Mouse (Mus musculus): ENCODE measurements at regions not wholly inside any gene's neighbourhood (a gene's known extent, or its start where the extent isn't known, plus 50 kb on each side); places are given as distances from the start of the nearest gene placed in this dataset.

- 86% methylated on average over 1 of the region's 1 CpGs for WGBS
- DNase-seq (ENCODE audit: low spot score) = no peak
- H3K27ac ChIP-seq = no peak overlapping the region
- no peaks in the 10 kb centered on the region for H3K36me3 ChIP-seq
- H3K9me3 ChIP-seq (replicated peaks) = no peaks in the 10 kb centered on the region
- no peaks in the 10 kb centered on the region for H3K4me1 ChIP-seq
- H3K4me3 ChIP-seq = no peak overlapping the region
- no peaks in the 10 kb centered on the region for H3K27me3 ChIP-seq (ENCODE audit: low read depth, poor library complexity, severe bottlenecking)
These were observed 178.8 kb downstream of the Ifng start for GRCm38 (mm10) chr10:118619601-118620000.

- Histone ChIP-seq H3K4me3 (no peak overlapping the region), H3K4me1 (no peaks in the 10 kb centered on the region), H3K27ac (no peak overlapping the region), H3K27me3 (ENCODE audit: low read depth, poor library complexity, severe bottlenecking) (no peaks in the 10 kb centered on the region), H3K36me3 (no peaks in the 10 kb centered on the region), H3K9me3 (replicated peaks) (no peaks in the 10 kb centered on the region)
- no peak for DNase-seq (ENCODE audit: low spot score)
These were observed 179.8 kb downstream of the Ifng start for GRCm38 (mm10) chr10:118620611-118621010.

- no peak for DNase-seq (ENCODE audit: low spot score)
- no peaks in the 10 kb centered on the region for H3K36me3 ChIP-seq
- H3K4me1 ChIP-seq = no peaks in the 10 kb centered on the region
- no peaks in the 10 kb centered on the region for H3K27me3 ChIP-seq (ENCODE audit: low read depth, poor library complexity, severe bottlenecking)
- no peak overlapping the region for H3K27ac ChIP-seq
- 89% methylated on average over 4 of the region's 4 CpGs for WGBS
- no peak overlapping the region for H3K4me3 ChIP-seq
- no peaks in the 10 kb centered on the region for H3K9me3 ChIP-seq (replicated peaks)
These were observed 180.7 kb downstream of the Ifng start for GRCm38 (mm10) chr10:118621546-118621945.

- Histone ChIP-seq H3K27me3 (ENCODE audit: low read depth, poor library complexity, severe bottlenecking) (no peaks in the 10 kb centered on the region), H3K4me1 (no peaks in the 10 kb centered on the region), H3K27ac (no peak overlapping the region), H3K9me3 (replicated peaks) (no peaks in the 10 kb centered on the region), H3K36me3 (no peaks in the 10 kb centered on the region), H3K4me3 (no peak overlapping the region)
- no peak for DNase-seq (ENCODE audit: low spot score)
- 88% methylated on average over 6 of the region's 6 CpGs for WGBS
These were observed 181.3 kb downstream of the Ifng start for GRCm38 (mm10) chr10:118622131-118622530.

GRCm38 (mm10) chr10:118622916-118623315 is 182.1 kb downstream of the Ifng start:
- Histone ChIP-seq H3K27ac (no peak overlapping the region), H3K4me3 (no peak overlapping the region), H3K4me1 (no peaks in the 10 kb centered on the region), H3K36me3 (no peaks in the 10 kb centered on the region), H3K27me3 (ENCODE audit: low read depth, poor library complexity, severe bottlenecking) (no peaks in the 10 kb centered on the region), H3K9me3 (replicated peaks) (no peaks in the 10 kb centered on the region)
- 83% methylated on average over 2 of the region's 2 CpGs for WGBS
- DNase-seq (ENCODE audit: low spot score) = no peak

- Histone ChIP-seq H3K36me3 (no peaks in the 10 kb centered on the region), H3K9me3 (replicated peaks) (no peaks in the 10 kb centered on the region), H3K4me1 (no peaks in the 10 kb centered on the region), H3K27ac (no peak overlapping the region), H3K4me3 (no peak overlapping the region), H3K27me3 (ENCODE audit: low read depth, poor library complexity, severe bottlenecking) (no peaks in the 10 kb centered on the region)
- DNase-seq (ENCODE audit: low spot score) = no peak
- 91% methylated on average over 7 of the region's 7 CpGs for WGBS
These were observed 183.5 kb downstream of the Ifng start for GRCm38 (mm10) chr10:118624368-118624767.

- WGBS = 95% methylated on average over 6 of the region's 6 CpGs
- no peak overlapping the region for H3K27ac ChIP-seq
These were observed 187.2 kb downstream of the Ifng start for GRCm38 (mm10) chr10:118628000-118628399.

GRCm38 (mm10) chr10:118629360-118630040 is 188.7 kb downstream of the Ifng start:
- H3K4me3 ChIP-seq = no peak overlapping the region
- H3K9me3 ChIP-seq (replicated peaks) = no peaks in the 10 kb centered on the region
- no peaks in the 10 kb centered on the region for H3K36me3 ChIP-seq
- no peak overlapping the region for H3K27ac ChIP-seq
- H3K4me1 ChIP-seq = no peaks in the 10 kb centered on the region
- H3K27me3 ChIP-seq (ENCODE audit: low read depth, poor library complexity, severe bottlenecking) = no peaks in the 10 kb centered on the region
- WGBS = 90% methylated on average over 22 of the region's 22 CpGs
- no peak for DNase-seq (ENCODE audit: low spot score)

More at GRCm38 (mm10) chr10:118628000-118628399, 187.2 kb downstream of the Ifng start:
- Histone ChIP-seq H3K27me3 (ENCODE audit: low read depth, poor library complexity, severe bottlenecking) (no peaks in the 10 kb centered on the region), H3K9me3 (replicated peaks) (no peaks in the 10 kb centered on the region), H3K4me1 (no peaks in the 10 kb centered on the region), H3K36me3 (no peaks in the 10 kb centered on the region), H3K4me3 (no peak overlapping the region)
- DNase-seq (ENCODE audit: low spot score) = no peak

- no peaks in the 10 kb centered on the region for H3K27me3 ChIP-seq (ENCODE audit: low read depth, poor library complexity, severe bottlenecking)
- no peak for DNase-seq (ENCODE audit: low spot score)
- H3K4me1 ChIP-seq = no peaks in the 10 kb centered on the region
- H3K36me3 ChIP-seq = no peaks in the 10 kb centered on the region
- H3K9me3 ChIP-seq (replicated peaks) = no peaks in the 10 kb centered on the region
- H3K4me3 ChIP-seq = no peak overlapping the region
- WGBS = 87% methylated on average over 1 of the region's 1 CpGs
- no peak overlapping the region for H3K27ac ChIP-seq
These were observed 190.9 kb downstream of the Ifng start for GRCm38 (mm10) chr10:118631786-118632185.

- Histone ChIP-seq H3K27me3 (ENCODE audit: low read depth, poor library complexity, severe bottlenecking) (no peaks in the 10 kb centered on the region), H3K4me3 (no peak overlapping the region), H3K4me1 (no peaks in the 10 kb centered on the region), H3K9me3 (replicated peaks) (no peaks in the 10 kb centered on the region), H3K27ac (no peak overlapping the region), H3K36me3 (no peaks in the 10 kb centered on the region)
- WGBS = 93% methylated on average over 5 of the region's 5 CpGs
- DNase-seq (ENCODE audit: low spot score) = no peak
These were observed 191.3 kb downstream of the Ifng start for GRCm38 (mm10) chr10:118632187-118632586.

- Histone ChIP-seq H3K36me3 (no peaks in the 10 kb centered on the region), H3K4me1 (no peaks in the 10 kb centered on the region), H3K27me3 (ENCODE audit: low read depth, poor library complexity, severe bottlenecking) (no peaks in the 10 kb centered on the region), H3K27ac (no peak overlapping the region), H3K9me3 (replicated peaks) (no peaks in the 10 kb centered on the region), H3K4me3 (no peak overlapping the region)
- no peak for DNase-seq (ENCODE audit: low spot score)
- 64% methylated on average over 7 of the region's 7 CpGs for WGBS
These were observed 192.6 kb downstream of the Ifng start for GRCm38 (mm10) chr10:118633429-118633828.

- no peak overlapping the region for H3K27ac ChIP-seq
- no peaks in the 10 kb centered on the region for H3K4me1 ChIP-seq
- no peaks in the 10 kb centered on the region for H3K27me3 ChIP-seq (ENCODE audit: low read depth, poor library complexity, severe bottlenecking)
- no peak for DNase-seq (ENCODE audit: low spot score)
- H3K9me3 ChIP-seq (replicated peaks) = no peaks in the 10 kb centered on the region
- WGBS = 93% methylated on average over 4 of the region's 4 CpGs
- no peaks in the 10 kb centered on the region for H3K36me3 ChIP-seq
- H3K4me3 ChIP-seq = no peak overlapping the region
These were observed 198.3 kb downstream of the Ifng start for GRCm38 (mm10) chr10:118639097-118639496.

- H3K4me1 ChIP-seq = no peaks in the 10 kb centered on the region
- no peak for DNase-seq (ENCODE audit: low spot score)
- H3K27ac ChIP-seq = no peak overlapping the region
- no peaks in the 10 kb centered on the region for H3K27me3 ChIP-seq (ENCODE audit: low read depth, poor library complexity, severe bottlenecking)
- no peak overlapping the region for H3K4me3 ChIP-seq
- H3K36me3 ChIP-seq = no peaks in the 10 kb centered on the region
- WGBS = 74% methylated on average over 7 of the region's 7 CpGs
- H3K9me3 ChIP-seq (replicated peaks) = no peaks in the 10 kb centered on the region
These were observed 199.4 kb downstream of the Ifng start for GRCm38 (mm10) chr10:118640121-118640809.
